Mouse (Mus musculus) forebrain, embryonic 16.5 days (tissue): ENCODE measurements around the gene Coro6. TPM values are rescaled to one million over a fixed set of nuclear protein-coding genes. Genes with fewer than 3 reads are reported as not detected.

ENCODE experiments used
- ATAC-seq: fragments of 200-750 bp; cut with Nextera tagmentation; 2 replicates; pipeline ENCODE4 v1.8.0; 2017; ENCODE audit warnings: mild to moderate bottlenecking, moderate library complexity
- H3K27ac ChIP-seq: fragments of 300-500 bp; sonication (generic); 2 replicates; pipeline ENCODE4 v1.5.1; 2014; ENCODE audit warnings: low read length, control low read depth
- H3K27me3 ChIP-seq: fragments of 300-500 bp; sonication (generic); replicated peaks from 2 replicates; pipeline ENCODE4 v1.6.1; 2014; ENCODE audit warnings: low read length; ENCODE audit not compliant: control insufficient read depth, insufficient read depth
- H3K36me3 ChIP-seq: fragments of 300-500 bp; sonication (generic); 2 replicates; pipeline ENCODE4 v1.6.1; 2014; ENCODE audit not compliant: control insufficient read depth, insufficient read depth
- H3K4me1 ChIP-seq: fragments of 300-500 bp; sonication (generic); replicated peaks from 2 replicates; pipeline ENCODE4 v1.6.1; 2014; ENCODE audit warnings: low read length; ENCODE audit not compliant: control insufficient read depth, insufficient read depth
- H3K4me2 ChIP-seq: fragments of 300-500 bp; sonication (generic); 2 replicates; pipeline ENCODE4 v1.6.1; 2014; ENCODE audit warnings: mild to moderate bottlenecking, low read length, control low read depth
- H3K4me3 ChIP-seq: fragments of 300-500 bp; sonication (generic); replicated peaks from 2 replicates; pipeline ENCODE4 v1.5.1; 2014; ENCODE audit warnings: mild to moderate bottlenecking, low read length, control low read depth
- H3K9ac ChIP-seq: fragments of 300-500 bp; sonication (generic); replicated peaks from 2 replicates; pipeline ENCODE4 v1.6.1; 2014; ENCODE audit warnings: low read depth, low read length, control low read depth
- H3K9me3 ChIP-seq: fragments of 300-500 bp; sonication (generic); 2 replicates; pipeline ENCODE4 v1.6.1; 2016; ENCODE audit warnings: low read length; ENCODE audit not compliant: control insufficient read depth
- WGBS: fragments of 180-500 bp; shearing (Covaris S2); extraction: QIAGEN DNeasy Blood & Tissue Kit; methylation state at CpG from one replicate; pipeline ENCODE4 v1.1.7; 2014; 5-methylcytosine and 5-hydroxymethylcytosine counted together
- polyA plus RNA-seq: library from polyadenylated mRNA; unstranded; fragments of >200 nt; fragmentation: Nextera tagmentation; extraction: Ambion mirVana; gene quantifications from 2 replicates; pipeline ENCODE4 v1.2.1, GENCODE M21; 2015

Coro6 gene
- polyA plus RNA-seq, 1 experiment from 2014 or later = not detected

DNA sequence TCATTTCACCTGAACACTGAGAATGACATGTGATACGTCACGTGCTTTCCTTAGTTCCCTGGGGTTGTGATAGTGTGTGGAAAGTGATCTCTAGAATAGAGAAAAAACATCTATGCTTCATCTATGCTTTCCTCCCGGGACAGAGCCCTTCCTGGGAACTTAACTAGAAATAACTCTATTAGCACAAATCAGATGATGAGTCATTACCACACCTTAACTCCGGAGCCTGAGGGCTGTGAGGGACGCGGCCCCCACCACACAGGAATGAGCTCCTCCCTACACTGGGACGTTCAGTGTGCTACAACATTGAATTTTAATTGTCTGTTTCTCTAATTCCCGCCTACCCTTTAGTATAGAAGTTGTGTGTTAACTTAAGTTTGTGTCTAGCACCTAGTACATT, 21.2 kb upstream of the Coro6 start:
- ATAC-seq = no peak
- H3K4me2 ChIP-seq = no peak overlapping the region
- H3K9me3 ChIP-seq = no peaks in the 10 kb centered on the region
- H3K4me3 ChIP-seq = no peak overlapping the region
- no peaks in the 10 kb centered on the region for H3K27me3 ChIP-seq
- no peak overlapping the region for H3K9ac ChIP-seq
- whole genome bisulfite sequencing = 84% methylated on average over 8 of the region's 8 CpGs
- H3K27ac ChIP-seq = no peak overlapping the region
- H3K36me3 ChIP-seq = peaks cover 14% of the 10 kb centered on the region
- no peaks in the 10 kb centered on the region for H3K4me1 ChIP-seq

DNA sequence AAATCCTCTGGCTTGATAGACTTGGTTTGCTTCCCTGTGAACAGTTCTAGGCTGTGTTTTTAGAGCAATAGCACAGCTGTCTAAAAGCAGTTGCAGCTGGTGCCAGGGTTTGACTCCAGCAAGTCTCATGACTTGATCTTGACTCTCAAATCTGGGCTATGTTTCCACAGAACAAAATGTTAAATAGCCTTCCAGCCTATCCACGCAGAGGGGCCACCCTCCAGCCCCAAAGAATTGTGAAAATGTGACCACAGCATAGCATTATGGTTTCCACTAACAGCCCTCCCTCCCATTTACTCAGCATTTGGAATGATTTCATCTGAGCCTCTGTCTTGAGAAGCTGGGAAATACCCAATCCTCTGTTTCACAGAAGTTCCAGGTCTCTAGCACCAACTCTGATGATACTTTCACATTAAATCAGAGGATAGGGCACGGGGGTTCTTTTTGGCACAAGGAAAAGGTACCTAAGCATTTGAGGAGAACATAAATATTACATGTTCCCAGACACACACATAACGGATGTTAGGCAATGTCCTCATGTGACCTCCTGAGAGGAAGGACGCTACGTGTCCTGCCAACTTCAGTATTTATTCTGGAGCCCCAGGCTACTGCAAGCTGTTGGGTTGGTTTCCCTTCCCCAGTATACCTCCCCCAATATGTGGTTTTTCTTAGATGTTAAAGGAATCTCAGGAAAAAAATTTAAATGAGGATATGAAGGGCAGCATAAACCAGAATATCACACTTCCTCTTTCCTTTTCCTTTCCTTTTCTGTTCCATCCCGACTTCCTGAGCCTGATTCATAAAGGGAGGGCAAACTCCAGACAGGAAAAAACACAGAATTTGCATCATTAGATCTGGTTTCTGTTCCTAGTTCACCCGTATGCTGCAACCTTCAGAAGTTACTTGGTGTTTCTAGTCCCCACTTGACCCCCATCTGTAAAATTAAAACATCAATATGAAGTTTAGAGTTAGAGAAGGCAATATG, 19.7 kb upstream of the Coro6 start:
- Histone ChIP-seq H3K4me1 (no peaks in the 10 kb centered on the region), H3K4me2 (no peak overlapping the region), H3K4me3 (no peak overlapping the region), H3K27ac (no peak overlapping the region), H3K36me3 (peaks cover 14% of the 10 kb centered on the region), H3K9me3 (no peaks in the 10 kb centered on the region), H3K9ac (no peak overlapping the region), H3K27me3 (no peaks in the 10 kb centered on the region)
- ATAC-seq = no peak
- 81% methylated on average over 7 of the region's 7 CpGs for WGBS

DNA sequence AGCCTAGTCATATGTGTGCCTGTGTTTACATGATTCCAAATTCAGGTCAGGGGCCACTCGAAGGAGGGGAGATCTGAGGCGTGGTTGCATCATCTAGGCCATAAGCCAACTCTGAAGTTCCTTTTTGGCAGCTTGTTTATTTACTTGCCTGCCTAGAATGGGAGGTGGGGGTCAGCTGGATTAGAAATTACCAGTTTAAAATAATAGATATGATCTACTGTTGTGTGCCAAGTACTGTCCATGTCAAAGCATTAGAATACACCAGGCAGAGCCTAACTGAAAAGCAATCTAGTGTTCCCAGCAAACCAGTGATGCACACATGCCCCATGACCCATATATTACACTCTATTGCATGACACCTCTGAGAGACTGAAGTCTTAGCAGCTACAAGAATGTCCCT, 17.3 kb upstream of the Coro6 start:
- Histone ChIP-seq H3K4me1 (no peaks in the 10 kb centered on the region), H3K36me3 (peaks cover 14% of the 10 kb centered on the region)
- no peak for ATAC-seq

DNA sequence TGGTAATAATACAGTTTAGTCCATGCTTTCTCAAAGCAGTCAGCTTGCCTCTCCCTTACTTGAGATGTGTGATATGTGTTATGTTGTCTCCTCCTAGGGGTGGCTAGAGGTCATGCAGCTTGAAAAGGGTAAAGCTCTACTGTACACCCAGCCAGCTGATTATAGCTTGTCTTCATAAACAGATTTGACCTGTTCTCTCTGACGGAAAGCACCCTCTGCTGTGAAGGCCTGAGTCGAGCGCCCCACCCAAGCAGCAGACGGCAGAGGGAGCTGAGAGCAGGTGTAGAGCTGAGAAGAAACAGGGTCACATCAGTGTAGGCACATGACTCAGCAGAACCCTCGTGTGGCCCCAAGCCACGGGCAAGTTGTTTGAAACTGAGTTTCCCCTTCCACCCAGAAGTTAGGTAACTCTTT, 15.6 kb upstream of the Coro6 start:
- Histone ChIP-seq H3K4me3 (no peak overlapping the region), H3K9ac (no peak overlapping the region), H3K36me3 (peaks cover 12% of the 10 kb centered on the region), H3K4me1 (no peaks in the 10 kb centered on the region), H3K9me3 (no peaks in the 10 kb centered on the region), H3K4me2 (no peak overlapping the region), H3K27ac (no peak overlapping the region), H3K27me3 (no peaks in the 10 kb centered on the region)
- 61% methylated on average over 6 of the region's 6 CpGs for WGBS
- no peak for ATAC-seq

More for the DNA sequence above, 17.3 kb upstream of the Coro6 start:
- Histone ChIP-seq H3K4me3 (no peak overlapping the region), H3K27me3 (no peaks in the 10 kb centered on the region), H3K4me2 (no peak overlapping the region), H3K9me3 (no peaks in the 10 kb centered on the region), H3K9ac (no peak overlapping the region), H3K27ac (no peak overlapping the region)
- WGBS = 76% methylated on average over 2 of the region's 2 CpGs

DNA sequence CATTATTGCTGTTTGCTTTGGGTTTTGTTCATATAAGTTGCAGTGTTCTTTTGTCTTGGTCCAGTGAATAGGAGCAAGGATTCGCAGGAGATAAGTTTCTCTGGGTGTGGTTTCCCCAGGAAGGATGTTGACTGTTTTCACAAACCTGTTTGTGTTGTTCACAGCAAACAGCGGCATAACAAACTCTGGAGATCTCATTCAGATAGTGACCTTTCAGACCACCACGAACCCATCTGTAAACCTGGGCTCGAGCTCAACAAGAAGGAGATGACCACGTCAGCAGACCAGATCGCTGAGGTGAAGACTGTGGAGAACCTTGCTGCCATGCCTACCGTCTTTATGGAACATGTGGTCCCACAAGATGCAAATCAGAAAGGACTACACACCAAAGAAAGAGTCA, 13.0 kb upstream of the Coro6 start:
- no peak overlapping the region for H3K4me3 ChIP-seq
- H3K27me3 ChIP-seq = no peaks in the 10 kb centered on the region
- 91% methylated on average over 7 of the region's 7 CpGs for WGBS
- no peak for ATAC-seq
- no peak overlapping the region for H3K4me2 ChIP-seq
- 0 out of 2 replicates have a peak, but pooled peaks cover 7% of the 10 kb centered on the region for H3K36me3 ChIP-seq
- no peaks in the 10 kb centered on the region for H3K4me1 ChIP-seq
- no peak overlapping the region for H3K27ac ChIP-seq
- H3K9me3 ChIP-seq = no peaks in the 10 kb centered on the region
- no peak overlapping the region for H3K9ac ChIP-seq

DNA sequence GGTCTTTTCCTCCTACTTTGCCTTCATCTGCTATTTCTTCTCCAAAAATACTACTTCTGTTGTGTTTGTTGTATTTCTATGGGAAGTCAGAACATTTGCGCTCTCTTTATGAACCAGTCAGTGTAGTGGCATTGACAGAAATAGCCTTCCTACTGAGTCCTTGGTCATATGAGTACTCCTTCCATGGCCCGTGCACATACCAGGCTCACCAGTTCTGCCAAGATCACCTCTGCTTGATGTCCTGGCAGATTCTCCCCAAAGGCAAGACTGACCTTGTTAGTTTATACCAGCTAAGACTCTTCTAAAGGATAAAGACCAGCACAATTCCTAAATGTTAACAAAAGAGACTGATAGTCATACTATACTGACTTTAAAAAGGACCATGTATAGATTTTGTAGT, 10.5 kb upstream of the Coro6 start:
- 0 out of 2 replicates have a peak, but pooled peaks cover 7% of the 10 kb centered on the region for H3K36me3 ChIP-seq

DNA sequence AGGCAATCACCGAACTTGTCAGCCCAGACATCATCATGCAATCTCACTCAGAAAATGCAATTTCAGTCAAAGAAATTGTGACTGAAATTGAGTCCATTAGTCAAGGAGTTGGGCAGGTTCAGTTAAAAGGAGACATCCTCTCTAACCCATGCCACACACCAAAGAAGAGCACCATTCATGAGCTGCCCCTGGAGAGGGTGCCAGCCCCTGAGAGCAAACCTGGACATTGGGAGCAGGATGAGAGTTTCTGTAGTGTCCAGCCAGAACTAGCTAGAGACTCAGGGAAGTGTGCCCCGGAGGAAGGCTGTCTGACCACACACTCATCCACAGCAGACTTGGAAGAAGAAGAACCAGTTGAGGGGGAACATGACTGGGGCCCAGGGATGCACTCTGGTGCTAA, 8.8 kb upstream of the Coro6 start:
- 0 out of 2 replicates have a peak, but pooled peaks cover 7% of the 10 kb centered on the region for H3K36me3 ChIP-seq
- WGBS = 92% methylated on average over 2 of the region's 2 CpGs
- H3K4me1 ChIP-seq = no peaks in the 10 kb centered on the region
- no peak overlapping the region for H3K4me2 ChIP-seq
- no peak for ATAC-seq
- no peak overlapping the region for H3K9ac ChIP-seq
- no peaks in the 10 kb centered on the region for H3K27me3 ChIP-seq
- no peaks in the 10 kb centered on the region for H3K9me3 ChIP-seq
- H3K27ac ChIP-seq = no peak overlapping the region
- no peak overlapping the region for H3K4me3 ChIP-seq

More for the DNA sequence above, 10.5 kb upstream of the Coro6 start:
- no peaks in the 10 kb centered on the region for H3K4me1 ChIP-seq
- no peak for ATAC-seq
- H3K27ac ChIP-seq = no peak overlapping the region
- H3K9ac ChIP-seq = no peak overlapping the region
- H3K4me3 ChIP-seq = no peak overlapping the region
- no peaks in the 10 kb centered on the region for H3K27me3 ChIP-seq
- no peaks in the 10 kb centered on the region for H3K9me3 ChIP-seq
- no peak overlapping the region for H3K4me2 ChIP-seq
- WGBS = 95% methylated on average over 2 of the region's 2 CpGs

DNA sequence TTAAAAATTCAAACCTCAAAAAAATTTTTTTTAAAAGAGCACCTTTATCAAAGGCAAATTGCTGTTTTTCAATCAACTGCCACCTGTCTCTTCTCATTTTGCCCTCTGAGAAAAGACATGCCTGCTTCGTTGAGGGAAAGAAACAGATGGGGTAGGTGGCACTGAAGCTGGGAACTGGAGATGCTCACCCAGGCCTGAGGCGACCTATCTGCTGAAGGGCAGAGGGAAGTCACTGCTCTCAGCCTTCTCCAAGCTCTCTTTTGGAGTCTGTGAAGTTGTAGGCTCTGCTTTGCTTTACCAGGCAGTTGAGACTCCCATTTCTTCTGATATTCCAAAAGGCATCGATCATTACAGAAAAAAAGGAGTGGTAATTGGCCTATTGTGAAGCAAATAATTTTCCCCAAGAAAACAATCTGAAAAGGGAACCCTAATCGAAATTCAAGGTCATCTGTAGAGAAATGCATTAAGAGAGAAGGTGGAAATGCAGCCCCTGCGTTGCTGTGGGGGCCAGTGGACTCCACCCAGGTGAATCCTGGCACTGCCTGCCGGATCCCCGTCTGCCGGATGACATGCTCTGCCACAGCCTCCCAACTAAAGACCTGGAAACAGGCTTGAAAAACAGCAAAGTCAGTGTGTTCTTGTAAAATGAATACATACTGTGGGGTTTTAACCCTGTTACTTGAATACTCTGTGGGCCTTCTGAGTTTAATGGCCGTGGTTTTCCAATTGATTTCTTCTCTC, 6.3 kb upstream of the Coro6 start:
- Histone ChIP-seq H3K4me2 (no peak overlapping the region), H3K27ac (no peak overlapping the region), H3K36me3 (0 out of 2 replicates have a peak, but pooled peaks cover 4% of the 10 kb centered on the region), H3K9me3 (no peaks in the 10 kb centered on the region), H3K9ac (no peak overlapping the region), H3K4me1 (no peaks in the 10 kb centered on the region), H3K4me3 (no peak overlapping the region), H3K27me3 (no peaks in the 10 kb centered on the region; the same call in 1 of the 2 replicates)
- ATAC-seq = no peak
- WGBS = 82% methylated on average over 9 of the region's 9 CpGs

DNA sequence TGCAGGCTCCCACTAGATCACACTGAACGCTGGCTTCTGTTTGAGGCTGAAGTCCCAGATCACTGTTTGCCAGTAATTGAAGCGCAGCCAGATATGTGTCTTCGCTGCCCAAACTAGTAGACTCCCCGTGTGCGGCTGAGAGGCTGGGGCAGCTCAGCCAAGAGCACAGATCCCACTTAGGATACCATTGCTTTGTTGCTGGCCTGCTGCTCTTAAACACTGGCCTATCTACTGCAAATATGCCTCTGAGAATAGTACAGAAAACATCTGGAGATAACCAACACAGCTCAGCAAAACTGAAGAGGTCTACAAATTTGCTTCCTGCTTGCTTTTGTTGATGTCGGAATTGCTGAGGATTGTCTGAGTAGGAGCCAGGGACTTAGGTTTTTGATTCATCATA, 5.3 kb upstream of the Coro6 start:
- no peaks in the 10 kb centered on the region for H3K9me3 ChIP-seq
- H3K27ac ChIP-seq = no peak overlapping the region
- H3K4me1 ChIP-seq = peaks cover under 1% of the 10 kb centered on the region
- peaks cover 3% of the 10 kb centered on the region for H3K27me3 ChIP-seq
- no peak for ATAC-seq
- WGBS = 55% methylated on average over 6 of the region's 6 CpGs
- H3K9ac ChIP-seq = no peak overlapping the region
- H3K4me3 ChIP-seq = no peak overlapping the region
- H3K4me2 ChIP-seq = no peak overlapping the region
- H3K36me3 ChIP-seq = 0 out of 2 replicates have a peak, but pooled peaks cover 4% of the 10 kb centered on the region
